Mouse (Mus musculus) mature B cell (primary cell): Measurements from ENCODE around the gene Lmntd2.

Experiments used
- in situ Hi-C: fragments of 300-500 bp; cut with MboI; formaldehyde crosslinking; loops from 2 replicates; pipeline ENCODE4 v1.14.3; 2019

Gene Lmntd2

GRCm38 (mm10) chr7:141190220-141190619, 23.7 kb downstream of the Lmntd2 start:
- in situ Hi-C loops: no loop called here

DNA sequence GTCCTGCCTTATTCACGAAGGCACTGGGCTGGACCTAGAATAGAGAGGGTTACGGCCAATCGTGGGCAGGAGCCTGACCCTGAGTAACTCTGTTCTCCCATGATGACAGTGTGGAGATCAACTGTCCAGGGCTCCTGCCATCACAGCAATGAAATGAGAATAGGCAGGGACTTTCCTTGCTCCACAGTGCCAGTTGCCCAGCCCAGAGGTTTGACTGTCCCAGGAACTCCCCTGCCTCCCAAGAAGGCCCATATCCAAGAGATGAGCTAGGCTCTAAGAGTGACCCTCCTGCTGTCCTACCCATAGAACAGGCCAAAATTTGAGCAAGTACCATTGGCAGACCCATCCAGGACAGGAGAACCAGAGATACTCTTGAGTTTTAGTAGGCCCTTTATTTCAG, 25.1 kb downstream of the Lmntd2 start:
- in situ Hi-C loops: no loop called here

GRCm38 (mm10) chr7:141188194-141188593, 25.7 kb downstream of the Lmntd2 start:
- in situ Hi-C loops: no loop called here

DNA sequence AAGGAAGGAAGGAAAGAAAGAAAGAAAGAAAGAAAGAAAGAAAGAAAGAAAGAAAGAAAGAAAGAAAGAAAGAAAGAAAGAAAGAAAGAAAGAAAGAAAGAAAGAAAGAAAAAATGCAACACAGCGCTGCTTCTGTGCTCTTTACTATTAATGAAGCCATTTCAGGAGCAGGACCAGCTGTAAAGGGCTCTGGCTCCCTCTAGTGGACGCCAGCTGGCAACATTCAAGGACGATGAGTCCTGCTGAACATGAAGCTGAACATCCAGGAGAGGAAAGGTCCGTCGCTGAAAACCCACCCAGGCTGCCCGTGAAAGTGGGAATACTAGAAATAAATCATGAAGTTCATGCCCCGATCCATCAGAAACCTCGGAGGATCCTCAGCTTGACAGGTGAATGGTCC, 37.7 kb downstream of the Lmntd2 start:
- in situ Hi-C loops: loop anchor here (5.0 kb wide), 1 partner anchor 84 kb away; no protein-coding TSS in a partner anchor

- in situ Hi-C loops: loop anchor here (5.0 kb wide), 1 partner anchor 83 kb away; no protein-coding TSS in a partner anchor
Measured at GRCm38 (mm10) chr7:141175068-141175467, 38.8 kb downstream of the Lmntd2 start.

- in situ Hi-C loops: no loop called here
Measured at GRCm38 (mm10) chr7:141173323-141173850, 40.5 kb downstream of the Lmntd2 start.

DNA sequence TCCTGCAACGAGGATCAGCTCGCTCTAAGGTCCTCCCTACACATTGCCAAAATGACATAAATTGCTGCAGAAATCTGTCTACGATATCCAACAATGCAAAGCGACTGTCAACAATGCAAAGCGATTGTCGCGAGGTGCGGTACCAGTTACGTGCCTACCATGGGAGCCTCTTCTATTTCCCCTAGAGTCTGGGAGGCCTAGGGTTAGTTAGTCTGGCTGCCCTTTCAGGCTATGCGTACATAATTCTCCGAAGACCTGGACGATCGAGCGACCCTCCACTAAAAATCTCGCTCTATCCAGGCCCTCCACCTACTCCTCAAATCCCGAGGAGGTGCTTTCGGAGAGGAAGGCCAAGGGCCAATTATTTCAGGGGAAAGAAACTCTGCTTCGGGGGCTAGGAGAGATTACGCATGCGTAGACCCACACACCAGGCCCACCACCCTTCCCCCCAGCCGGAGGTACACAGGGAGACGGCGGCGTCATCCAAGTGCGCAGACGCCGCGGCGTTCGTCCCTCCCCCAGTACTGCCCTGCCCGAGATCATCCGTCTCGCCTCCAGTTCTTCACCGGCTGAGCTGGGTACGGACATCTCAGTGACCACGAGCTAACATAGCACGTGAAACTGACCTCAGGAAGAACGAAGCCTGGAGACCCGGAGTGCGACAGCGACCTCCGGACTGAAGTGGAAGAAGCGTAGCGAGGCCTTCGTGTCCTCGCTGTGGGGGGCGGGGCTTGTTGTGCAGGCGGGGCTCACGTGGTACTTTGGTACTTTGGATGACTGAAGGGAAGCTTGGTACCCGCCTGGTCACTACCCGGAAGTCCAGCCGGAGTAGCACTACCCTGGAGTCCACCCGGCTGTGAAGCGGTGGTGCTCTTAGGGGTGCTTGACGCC, 41.5 kb downstream of the Lmntd2 start, which contains the start of gene Rnh1:
Rnh1 (minus strand) TSS at position 742 of the 891 bp plus-strand sequence.
- in situ Hi-C loops: no loop called here

- in situ Hi-C loops: no loop called here
Measured at GRCm38 (mm10) chr7:141169866-141170265, 44.0 kb downstream of the Lmntd2 start.

GRCm38 (mm10) chr7:141169300-141169699, 44.6 kb downstream of the Lmntd2 start:
- in situ Hi-C loops: no loop called here

GRCm38 (mm10) chr7:141168518-141168953, 45.3 kb downstream of the Lmntd2 start:
- in situ Hi-C loops: no loop called here

DNA sequence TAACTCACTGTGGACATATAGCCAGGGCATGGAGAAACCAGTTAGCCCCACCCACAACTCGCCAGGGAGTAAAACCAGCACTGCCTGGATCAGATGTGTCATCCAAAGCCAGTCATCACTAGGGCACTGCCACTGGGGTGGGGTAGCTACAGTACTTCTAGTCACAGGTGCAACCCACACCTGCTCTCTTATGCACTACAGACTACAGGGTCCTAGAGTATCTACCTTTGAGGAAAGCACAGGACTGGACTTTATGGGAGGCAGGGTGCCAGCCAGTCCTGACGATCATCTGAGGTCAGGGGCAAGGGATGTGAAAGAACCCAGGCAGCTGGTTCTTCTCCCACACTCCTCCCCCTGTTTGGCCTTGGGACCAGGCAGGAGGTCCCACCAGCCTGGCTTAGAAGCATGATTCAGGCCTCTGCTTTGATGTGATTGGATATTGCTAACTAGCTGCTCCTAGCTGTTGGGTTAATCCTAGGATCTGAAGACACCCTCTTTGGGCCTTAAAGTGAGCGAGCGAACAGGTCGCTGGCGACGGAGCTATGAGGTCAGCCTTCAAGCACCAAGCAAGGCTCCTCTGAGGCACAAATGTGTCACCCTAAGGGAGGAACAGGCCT, 45.9 kb downstream of the Lmntd2 start:
- in situ Hi-C loops: no loop called here

- in situ Hi-C loops: no loop called here
Measured at GRCm38 (mm10) chr7:141164850-141165249, 49.0 kb downstream of the Lmntd2 start.

- in situ Hi-C loops: no loop called here
Measured at GRCm38 (mm10) chr7:141164397-141164796, 49.5 kb downstream of the Lmntd2 start.
